Mouse (Mus musculus): ENCODE measurements around the gene Zfp638. TPM values are rescaled to one million over a fixed set of nuclear protein-coding genes. Genes with fewer than 3 reads are reported as not detected.
"Not testable (repeated sequence)": the region's sequence is repeated elsewhere in the genome, so short reads cannot be mapped to it uniquely, and the experiment has no call there.

Gene Zfp638
- 139 and 144 TPM in 2 replicates for total RNA-seq (2017)

DNA sequence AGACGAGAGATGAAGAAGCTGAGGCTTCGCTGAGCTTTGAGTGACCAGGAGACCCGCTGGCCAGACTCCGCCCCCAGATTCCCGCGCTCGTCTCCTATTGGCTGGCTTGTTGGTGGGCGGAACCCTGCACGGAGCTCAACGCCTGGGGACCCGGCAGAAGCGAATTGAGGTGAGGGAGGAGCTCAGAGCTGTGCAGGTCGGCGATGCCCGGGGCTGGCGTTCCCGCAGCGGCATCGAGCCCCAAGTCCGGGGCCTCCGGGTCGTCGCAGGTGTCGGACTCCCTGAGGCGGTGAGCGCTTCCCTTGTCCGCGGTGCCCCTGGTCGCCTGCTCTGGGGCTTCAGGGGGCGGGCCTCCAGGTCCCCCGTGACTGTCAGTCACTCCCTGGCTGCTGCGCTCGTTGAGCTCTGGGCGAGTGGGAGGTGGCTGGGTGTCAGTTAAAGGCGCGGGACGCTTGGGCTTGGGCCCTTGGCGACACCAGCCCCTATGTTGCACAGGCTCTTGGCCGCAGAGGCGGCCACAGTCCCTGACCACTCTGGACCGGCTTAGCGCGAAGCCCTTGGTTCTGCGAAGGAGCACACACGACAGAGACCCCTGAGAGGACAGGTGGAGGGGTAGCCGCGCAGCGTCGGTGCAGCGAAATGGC is at the start of gene Zfp638:
Gene Zfp638, plus strand, starts transcription at position 156 of the 644 bp plus-strand sequence.
- peak; percentile 93 for ATAC-seq (replicated peaks; ENCODE audit: low read depth, poor library complexity, severe bottlenecking)

DNA sequence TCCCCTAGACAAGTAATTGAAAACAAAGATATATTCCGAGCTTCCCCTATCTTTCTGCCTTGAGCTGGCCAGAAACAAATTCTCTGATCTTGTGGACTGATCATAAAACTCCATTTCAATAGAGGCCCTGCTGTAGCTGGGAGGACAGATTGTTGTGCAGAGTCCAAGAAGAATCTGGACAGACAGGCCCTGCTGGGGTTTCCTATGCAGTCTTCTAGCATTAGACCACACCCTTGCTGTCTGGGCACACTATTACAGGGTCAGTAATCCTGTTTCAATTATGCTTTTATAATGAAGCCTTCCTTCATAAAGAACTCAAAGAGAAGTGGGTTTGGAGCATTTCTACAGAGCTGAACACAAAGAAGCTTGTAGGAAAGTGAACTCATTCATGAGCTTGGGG is 47.9 kb upstream of the Zfp638 start:
- no peak for ATAC-seq (replicated peaks; ENCODE audit: low read depth, poor library complexity, severe bottlenecking)

DNA sequence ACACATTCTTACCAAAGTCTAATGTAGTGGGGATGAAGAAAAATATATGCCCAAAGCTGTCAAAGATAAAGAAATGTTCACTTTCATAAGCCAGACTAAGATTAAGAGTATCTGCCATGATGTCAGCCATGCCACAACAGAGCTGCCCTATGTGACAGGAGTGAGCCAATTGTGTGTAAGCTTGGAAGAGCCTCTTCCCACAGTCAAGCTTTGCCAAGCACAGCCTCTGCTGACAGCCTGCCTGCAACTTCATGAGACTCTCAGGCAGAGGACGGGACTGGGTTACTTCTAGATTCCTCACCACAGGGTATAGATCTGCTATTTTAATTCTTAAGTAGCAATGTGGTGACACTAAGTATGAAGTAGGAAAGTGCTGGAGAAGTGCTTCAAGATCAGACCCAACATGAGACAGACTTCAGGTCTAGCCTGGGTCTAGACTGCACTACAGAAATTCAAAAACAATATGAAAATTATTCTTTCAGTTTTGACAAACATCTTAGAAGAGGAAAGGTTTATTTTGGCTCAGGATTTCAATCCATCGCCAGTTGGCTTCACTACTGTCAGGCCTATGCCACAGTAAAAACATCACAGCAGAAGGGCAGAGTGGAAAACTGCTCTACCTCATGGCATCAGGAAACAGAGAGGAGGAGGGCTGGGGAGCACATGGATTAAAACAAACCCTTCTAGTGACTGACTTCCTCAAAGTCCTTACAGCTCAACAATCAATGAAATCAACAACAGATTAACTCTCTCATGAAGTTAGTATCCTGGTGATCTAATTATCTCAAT is 46.0 kb upstream of the Zfp638 start:
- no peak for ATAC-seq (replicated peaks; ENCODE audit: low read depth, poor library complexity, severe bottlenecking)

DNA sequence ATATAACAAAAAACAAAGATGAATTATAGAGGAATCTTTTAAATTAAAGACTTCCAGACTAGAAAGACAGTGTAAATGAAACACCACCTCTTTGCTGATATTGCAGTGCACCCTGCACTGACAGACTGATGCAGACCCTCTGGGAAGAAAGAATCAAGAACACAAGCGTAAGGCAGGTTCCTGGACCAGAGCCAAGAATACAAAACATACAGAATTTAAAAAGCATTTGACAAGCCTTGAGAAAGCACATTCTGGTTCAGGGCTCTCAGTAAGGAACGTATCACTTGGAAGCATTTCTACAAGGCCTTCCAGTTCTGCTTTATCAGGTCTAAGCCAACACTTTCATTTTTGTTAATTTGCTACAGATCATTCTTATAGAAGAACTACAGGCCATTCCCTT is 45.1 kb upstream of the Zfp638 start:
- no peak for ATAC-seq (replicated peaks; ENCODE audit: low read depth, poor library complexity, severe bottlenecking)

DNA sequence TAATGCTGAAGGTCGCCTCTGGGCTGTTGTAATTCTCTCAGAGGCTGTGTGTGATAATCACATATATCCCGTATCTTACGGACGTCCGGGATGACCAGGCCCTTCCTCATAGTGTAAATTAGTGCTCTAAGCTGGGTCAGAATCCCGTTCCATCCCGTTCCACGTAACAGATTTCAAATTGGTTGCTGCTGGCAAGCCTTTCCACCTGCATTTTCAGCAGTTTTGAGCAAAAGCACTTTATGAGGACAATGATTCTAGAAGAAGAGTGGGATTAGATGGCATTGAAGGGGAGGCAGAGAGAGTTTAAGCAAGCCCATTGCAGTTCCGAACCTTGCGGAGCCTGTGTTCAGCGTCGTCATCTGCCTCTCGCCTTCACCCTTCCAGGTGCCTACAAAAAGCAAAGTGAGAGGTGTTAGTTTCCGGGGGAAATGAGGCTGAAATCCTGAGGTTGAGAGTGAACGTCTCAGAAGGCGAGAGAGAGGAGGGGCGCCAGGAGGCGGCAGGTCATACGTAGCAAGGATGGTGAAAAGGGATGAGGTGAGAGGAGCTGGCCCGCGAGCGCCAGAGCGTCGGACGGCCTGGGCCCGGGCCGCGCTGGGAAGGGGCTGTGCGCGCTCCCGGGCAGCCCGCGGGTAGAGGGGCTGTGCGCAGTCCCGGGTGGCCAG is 35.8 kb upstream of the Zfp638 start:
- ATAC-seq (replicated peaks; ENCODE audit: low read depth, poor library complexity, severe bottlenecking) = peak; percentile 6

DNA sequence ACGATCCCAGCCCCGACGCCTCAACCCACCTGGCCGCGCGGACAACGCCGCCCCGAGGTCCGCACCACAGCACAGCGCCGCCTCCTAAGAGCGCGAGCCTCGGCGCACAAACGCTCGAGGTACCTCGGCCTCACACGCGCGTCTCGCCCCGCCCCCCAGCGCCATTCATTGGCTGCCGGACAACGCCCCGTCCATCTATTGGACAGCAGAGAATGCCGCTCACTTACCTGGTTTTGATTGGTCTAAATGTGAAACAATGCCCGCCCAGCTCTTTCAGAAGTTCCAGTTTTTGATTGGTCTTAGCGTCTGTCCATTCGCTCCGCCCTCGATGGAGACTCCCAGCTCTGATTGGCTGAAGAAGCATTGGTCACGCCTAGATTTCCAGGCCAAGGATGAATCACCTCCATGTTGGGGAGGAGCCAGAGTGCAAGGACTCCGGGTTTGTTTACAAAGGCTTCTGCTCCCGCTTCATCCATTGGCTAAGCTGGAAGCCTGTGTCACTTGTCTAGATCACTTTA is 35.2 kb upstream of the Zfp638 start, which contains the start of gene Paip2b:
Gene Paip2b, minus strand, starts transcription at position 136 of the 518 bp plus-strand sequence.
- peak; percentile 98 for ATAC-seq (replicated peaks; ENCODE audit: low read depth, poor library complexity, severe bottlenecking)

DNA sequence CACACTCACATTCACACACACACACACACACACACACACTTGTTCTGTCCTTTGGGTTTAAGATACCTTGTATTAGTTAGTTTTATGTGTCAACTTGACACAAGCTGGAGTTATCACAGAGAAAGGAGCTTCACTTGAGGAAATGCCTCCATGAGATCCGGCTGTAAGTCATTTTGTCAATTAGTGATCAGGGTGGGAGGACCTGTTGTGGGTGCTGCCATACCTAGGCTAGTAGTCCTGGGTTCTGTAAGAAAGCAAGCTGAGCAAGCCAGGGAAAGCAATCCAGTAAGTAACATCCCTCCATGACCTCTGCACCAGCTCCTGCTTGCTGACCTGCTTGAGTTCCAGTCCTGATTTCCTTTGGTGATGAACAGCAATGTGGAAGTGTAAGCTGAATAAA is 34.5 kb upstream of the Zfp638 start:
- ATAC-seq (replicated peaks; ENCODE audit: low read depth, poor library complexity, severe bottlenecking) = not testable (repeated sequence)

DNA sequence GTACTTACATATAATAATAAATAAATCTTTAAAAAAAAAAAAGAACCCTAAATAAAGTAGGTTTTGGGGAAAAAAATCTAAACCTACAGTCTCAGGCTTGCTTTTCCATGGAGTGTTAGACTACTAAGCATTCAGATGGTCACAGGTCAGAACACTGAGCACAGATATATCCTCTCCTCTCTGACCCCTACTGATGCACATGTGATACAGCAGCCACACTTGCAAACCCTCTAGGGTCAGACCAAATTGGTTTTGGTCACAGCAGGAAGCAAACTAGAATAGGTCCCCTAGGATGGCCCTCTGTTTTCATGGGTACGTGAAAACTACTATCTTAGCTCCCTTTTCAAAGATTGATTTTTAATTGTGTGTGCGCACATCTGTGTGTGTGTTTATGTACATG is 30.1 kb upstream of the Zfp638 start:
- no peak for ATAC-seq (replicated peaks; ENCODE audit: low read depth, poor library complexity, severe bottlenecking)

DNA sequence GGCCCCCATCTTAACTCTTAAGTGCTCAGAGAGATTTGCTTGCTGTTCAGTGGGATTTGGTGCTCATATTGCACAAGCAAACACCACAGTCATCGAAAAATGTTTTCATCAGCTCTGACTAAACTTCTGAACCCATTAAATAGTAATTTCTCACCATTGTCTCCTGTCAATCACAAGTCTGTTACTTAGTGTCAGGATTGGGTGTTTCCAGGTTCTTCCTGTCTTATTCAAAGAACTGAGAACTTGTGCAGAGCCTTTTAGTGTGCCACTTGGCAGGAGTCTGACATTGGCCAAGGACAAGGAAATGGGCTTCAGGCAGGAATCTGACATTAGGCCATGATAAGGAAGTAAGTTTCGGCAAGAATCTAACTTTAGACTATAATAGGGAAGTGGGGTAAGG is 28.9 kb upstream of the Zfp638 start:
- ATAC-seq (replicated peaks; ENCODE audit: low read depth, poor library complexity, severe bottlenecking) = no peak

DNA sequence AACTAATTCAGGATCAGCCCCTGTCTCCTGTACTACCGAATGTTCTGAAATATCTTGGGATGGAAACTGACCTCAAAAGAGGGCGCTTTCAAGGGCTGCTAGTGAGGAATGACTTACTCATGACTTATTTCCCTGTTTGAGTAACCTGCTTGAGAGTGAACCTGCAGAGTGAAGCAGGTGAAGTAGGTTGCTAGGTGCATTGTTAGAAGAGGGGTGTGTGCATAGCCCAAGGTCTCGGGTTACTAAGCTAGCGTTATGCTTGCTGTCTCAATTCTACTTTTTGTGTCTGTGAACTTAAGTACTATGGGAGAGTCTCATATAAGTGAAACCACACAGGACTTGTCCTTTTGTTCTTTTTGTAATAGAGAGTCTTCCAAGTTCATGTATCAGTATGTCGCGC is 26.8 kb upstream of the Zfp638 start:
- no peak for ATAC-seq (replicated peaks; ENCODE audit: low read depth, poor library complexity, severe bottlenecking)

DNA sequence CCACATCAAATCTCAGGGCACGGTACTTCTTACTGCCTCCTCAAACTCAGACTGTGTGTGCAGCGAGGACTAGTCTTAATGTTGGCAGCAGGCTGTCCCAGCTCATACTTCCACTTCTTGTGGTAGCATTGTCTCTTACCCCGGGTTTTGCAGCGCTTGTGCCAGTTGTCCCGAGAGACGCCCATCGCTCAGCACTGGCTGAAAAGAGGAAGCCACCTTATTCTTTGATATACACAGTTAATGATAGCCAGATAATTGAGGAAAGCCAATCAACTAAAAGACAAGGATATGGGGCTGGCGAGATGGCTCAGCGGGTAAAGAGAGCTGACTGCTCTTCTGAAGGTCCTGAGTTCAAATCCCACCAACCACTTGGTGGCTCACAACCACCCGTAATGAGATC is 22.0 kb upstream of the Zfp638 start:
- 0 out of 2 replicates have a peak, but pooled peaks have one; percentile 45 for ATAC-seq (replicated peaks; ENCODE audit: low read depth, poor library complexity, severe bottlenecking)

DNA sequence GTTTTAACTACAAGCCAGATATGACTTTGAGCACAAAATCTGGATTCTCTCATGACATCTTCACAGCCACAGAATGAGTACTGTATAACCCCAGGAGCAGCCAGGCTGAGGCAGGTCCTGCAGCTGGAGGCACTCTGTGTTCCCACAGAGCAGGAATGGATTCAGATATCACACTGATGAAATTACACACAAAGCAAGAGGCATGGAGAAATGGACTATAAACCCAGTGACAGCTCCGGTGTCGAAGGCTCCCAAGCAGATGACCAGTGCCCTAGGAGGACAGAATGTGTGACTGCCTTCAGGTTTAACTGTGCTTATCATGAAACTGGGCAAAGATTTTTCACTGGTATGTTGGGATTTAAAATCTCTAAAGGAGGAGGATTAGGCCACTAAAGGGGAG is 20.8 kb upstream of the Zfp638 start:
- ATAC-seq (replicated peaks; ENCODE audit: low read depth, poor library complexity, severe bottlenecking) = no peak

DNA sequence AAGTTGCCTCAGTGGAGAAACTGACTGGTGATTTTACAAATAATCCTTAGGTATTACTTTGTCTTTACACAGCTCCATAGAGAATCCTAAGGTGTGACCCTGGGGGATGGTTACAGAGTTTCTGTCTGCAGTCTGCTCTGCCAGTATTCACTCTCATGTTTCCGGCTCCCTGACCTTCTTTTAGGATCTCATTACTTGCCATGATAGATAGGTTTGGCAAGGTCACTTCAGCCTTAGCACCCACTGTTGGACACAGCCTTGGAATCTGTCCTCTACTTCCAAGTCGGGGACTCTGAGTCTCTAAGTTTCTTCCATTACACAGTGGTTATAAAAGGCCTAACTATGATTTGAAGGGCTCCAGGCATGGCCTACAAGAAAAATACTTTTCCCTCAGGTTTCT is 17.5 kb upstream of the Zfp638 start:
- ATAC-seq (replicated peaks; ENCODE audit: low read depth, poor library complexity, severe bottlenecking) = no peak

DNA sequence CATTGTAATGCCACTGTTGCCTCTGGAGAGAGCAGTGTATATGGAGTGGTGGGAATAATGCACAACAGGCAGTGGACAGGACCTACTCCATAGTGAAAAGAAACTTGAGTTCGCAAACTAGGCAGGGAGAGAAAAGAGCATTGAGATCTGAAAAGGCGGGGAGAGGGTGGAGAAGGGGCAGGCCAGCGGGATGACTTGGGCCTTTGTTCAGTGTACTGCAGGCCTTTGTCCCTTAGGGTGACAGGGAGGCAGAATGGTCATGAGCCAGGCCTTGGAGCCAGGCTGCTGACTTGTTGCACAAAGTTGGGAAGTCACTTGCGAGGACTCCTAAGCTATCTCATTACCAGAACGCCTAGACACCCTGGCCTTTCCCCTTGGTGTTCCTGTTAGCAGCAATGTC is 9.4 kb upstream of the Zfp638 start:
- no peak for ATAC-seq (replicated peaks; ENCODE audit: low read depth, poor library complexity, severe bottlenecking)

DNA sequence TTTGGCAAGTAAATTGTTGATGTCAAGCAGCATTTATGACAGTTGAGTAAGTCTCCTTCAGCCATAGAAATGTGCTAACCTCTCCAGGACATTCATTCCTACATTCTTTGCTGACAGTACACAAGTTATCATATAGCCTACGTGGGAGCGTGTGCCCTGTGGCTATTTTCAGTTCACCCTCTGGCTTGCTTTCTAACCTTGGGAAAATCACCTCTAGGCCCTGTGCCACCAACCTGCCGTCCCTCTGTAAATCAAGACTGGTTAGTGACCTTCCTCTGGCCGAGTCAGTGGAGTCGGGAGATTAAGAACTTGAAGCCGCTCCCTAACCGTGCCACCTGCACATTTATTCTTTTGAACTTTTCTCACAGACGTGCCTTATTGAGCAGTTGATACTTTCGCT is 6.9 kb upstream of the Zfp638 start:
- no peak for ATAC-seq (replicated peaks; ENCODE audit: low read depth, poor library complexity, severe bottlenecking)

DNA sequence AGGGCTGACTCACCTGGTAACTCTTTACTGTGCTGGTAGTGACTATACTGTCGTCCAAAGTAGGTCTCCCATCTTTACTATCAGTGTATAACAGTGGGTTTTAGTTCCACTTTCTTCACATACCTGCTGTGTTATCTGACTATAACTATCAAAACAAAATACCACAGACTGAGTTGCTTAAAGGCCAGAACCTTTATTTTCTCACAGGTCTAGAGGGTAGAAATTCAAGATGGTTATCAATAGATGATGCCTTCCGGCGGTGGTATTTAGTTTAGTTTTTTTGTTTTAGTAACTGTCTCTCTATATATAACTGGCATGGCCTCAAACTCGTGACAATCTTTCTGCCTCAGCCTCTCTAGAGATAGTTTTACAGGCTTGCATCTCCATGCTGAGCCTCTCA is 3.4 kb upstream of the Zfp638 start:
- ATAC-seq (replicated peaks; ENCODE audit: low read depth, poor library complexity, severe bottlenecking) = no peak

DNA sequence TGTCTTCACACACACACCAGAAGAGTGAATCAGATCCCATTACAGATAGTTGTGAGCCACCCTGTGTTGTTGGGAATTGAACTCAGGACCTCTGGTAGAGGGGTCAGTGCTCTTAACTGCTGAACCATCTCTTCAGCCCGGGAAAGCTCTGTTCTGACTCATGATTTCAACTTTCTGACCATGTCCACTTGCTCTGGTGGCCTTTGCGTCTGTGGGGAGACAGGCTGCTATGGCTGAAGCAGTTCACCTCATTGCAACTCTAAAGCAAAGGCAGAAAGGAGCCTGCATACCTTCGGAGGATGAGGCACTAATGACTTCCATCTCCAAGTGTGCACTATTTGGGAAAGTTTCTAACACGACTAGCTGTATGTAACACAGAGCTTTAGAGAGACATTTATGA is 486 bp upstream of the Zfp638 start:
- ATAC-seq (replicated peaks; ENCODE audit: low read depth, poor library complexity, severe bottlenecking) = no peak

DNA sequence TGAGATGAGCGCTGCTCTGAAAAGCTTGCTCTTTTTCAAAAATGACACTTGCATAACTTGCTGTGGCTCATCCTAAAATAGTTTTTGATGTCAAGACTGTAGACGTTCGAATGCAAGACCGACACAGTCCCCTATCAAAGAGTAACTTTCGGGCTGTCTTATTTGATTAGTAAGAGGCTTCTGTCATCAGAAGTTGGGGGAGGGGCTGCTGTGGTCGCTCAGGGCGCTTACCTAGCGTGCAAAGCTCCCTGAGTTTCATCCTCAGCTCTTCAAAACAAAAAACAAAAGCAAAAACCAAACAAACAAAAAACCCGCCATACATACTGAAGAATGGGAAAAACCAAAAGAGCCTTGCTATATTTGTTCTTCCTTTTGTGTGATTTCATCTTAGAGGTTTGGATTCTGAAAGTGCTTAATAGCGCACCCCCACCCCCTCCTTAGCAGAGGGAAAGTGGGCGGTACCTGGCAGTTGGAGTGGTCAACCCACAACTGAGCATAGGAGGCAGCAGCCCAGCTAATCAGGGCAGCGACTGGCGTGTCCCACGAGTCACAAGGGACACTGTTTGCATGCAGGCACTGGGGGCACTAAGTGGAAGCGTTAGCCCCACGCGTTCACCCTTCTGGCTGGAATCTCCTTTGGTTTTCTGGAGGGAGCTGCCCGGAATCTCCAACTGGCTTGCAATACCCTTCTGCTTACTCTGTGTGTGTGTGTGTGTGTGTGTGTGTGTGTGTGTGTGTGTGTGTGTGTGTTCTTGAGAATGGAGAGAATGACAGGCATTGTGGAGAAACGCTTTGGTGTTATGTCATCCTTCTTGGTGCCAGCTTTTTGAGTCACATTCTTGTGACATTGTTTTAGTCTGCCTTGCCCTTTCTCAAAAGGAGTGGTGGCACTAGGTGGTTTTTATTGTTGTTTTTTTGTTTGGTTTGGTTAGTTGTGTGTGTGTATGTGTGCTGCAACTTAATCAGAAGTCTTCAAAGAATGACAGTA is 983 bp downstream of the Zfp638 start:
- peak; percentile 75 for ATAC-seq (replicated peaks; ENCODE audit: low read depth, poor library complexity, severe bottlenecking)

DNA sequence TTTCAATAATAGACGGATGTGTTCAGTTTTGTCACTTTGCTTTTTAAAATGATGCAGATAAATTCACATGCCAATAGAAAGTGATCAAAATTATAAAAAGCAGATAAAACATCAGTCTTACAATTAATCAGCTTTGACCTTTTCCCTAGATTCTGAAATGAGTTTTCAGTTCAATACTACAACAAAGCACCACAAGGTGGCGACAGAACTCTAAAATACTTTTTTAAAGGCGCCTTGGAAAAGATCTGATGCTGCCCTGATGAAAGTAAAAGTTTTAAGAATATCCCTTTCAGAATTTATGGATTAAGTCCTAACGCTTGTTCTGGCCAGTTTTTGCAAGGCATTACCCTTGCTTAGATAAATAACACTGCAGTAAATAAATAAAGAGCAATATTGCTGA is 12.9 kb downstream of the Zfp638 start:
- ATAC-seq (replicated peaks; ENCODE audit: low read depth, poor library complexity, severe bottlenecking) = peak; percentile 42

DNA sequence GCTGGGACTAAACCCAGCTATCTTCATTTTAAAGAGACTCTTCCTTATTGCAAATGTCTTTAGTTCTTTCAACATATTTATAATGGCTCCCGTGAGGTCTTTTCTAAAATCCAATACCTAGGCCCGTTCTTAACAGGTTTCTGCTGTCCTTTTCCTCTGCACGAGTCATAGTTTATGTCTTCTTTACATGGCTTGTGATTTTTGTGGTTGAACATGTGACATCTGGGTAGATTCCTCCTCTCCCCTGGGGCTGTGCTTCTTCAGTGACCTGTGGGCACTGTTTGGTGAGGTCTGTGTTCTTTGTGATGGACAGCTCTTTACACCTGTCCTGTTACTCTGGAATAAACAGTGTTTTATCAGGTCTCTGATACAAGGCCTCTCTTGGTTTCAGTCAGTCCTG is 19.9 kb downstream of the Zfp638 start:
- ATAC-seq (replicated peaks; ENCODE audit: low read depth, poor library complexity, severe bottlenecking) = no peak
